Mouse (Mus musculus): ENCODE data around the gene Mbnl2.

DNA sequence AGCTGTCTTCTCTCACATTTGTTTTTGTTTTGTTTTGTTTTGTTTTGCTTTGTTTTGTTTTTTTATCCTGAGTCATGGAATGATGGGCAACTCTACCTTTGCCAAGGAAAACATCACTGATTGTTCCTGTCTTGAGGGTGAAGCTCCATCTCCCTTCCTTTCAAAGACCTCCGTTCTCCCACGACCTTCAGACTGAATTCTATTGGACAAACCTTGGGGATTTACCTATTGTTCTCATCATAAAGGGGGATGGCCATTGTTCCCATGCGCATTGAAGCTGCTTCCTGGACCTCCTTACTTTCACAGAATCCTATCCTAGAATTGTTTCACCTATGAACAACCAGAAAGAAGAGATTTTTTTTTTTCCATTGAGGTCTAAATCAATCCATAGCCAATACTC is 118.7 kb downstream of the Mbnl2 start:
- TF ChIP-seq CTCF (IDR thresholded peaks at IDR 0.05; ENCODE audit: low read depth, low read length) = no peak
- TF ChIP-seq TAL1 (conservative IDR thresholded peaks at IDR 0.05; ENCODE audit: low read depth, low read length) = no peak
- no peak for TF ChIP-seq GATA1 (IDR thresholded peaks at IDR 0.05; ENCODE audit: borderline replicate concordance, low read length)
- no peak for TF ChIP-seq POLR2AphosphoS5 (IDR thresholded peaks at IDR 0.05; ENCODE audit: insufficient replicate concordance, low read depth, low read length)

All from G1E (cell line).